Mouse (Mus musculus) myocyte (in vitro differentiated cells): Measurements from ENCODE around the gene Scrn3. TPM values are rescaled to one million over a fixed set of nuclear protein-coding genes. Genes with fewer than 3 reads are reported as not detected.

ENCODE experiments used
- H3K27me3 ChIP-seq: one replicate; pipeline ENCODE4 v1.6.1; 2011; ENCODE audit not compliant: control insufficient read depth, insufficient read depth, insufficient read length
- H3K36me3 ChIP-seq: one replicate; pipeline ENCODE4 v1.6.1; 2011; ENCODE audit not compliant: control insufficient read depth, insufficient read depth
- H3K4me2 ChIP-seq: one replicate; pipeline ENCODE4 v1.6.1; 2011; ENCODE audit warnings: low read depth, control low read depth
- H3K4me3 ChIP-seq: one replicate; pipeline ENCODE4 v1.5.1; 2011; ENCODE audit warnings: mild to moderate bottlenecking, control low read depth, moderate library complexity
- H3K79me2 ChIP-seq: one replicate; pipeline ENCODE4 v1.6.1; 2011; ENCODE audit not compliant: control insufficient read depth, insufficient read depth
- H3ac ChIP-seq: one replicate; pipeline ENCODE4 v1.6.1; 2011; ENCODE audit not compliant: control insufficient read depth, insufficient read length
- CEBPB ChIP-seq: IDR thresholded peaks from 2 replicates; pipeline ENCODE4 v1.6.1; 2011; ENCODE audit warnings: mild to moderate bottlenecking, moderate library complexity; ENCODE audit not compliant: poor library complexity, insufficient read depth, severe bottlenecking
- E2F4 ChIP-seq: IDR thresholded peaks from one replicate; pipeline ENCODE4 v1.6.1; 2011; ENCODE audit warnings: mild to moderate bottlenecking, control low read depth, moderate library complexity; ENCODE audit not compliant: insufficient read depth
- MAX ChIP-seq: IDR thresholded peaks from one replicate; pipeline ENCODE4 v1.6.1; 2011; ENCODE audit warnings: low read depth, mild to moderate bottlenecking, control low read depth
- MYOD1 ChIP-seq, 3 experiments: IDR thresholded peaks; one replicate each; pipeline ENCODE4 v1.6.1; 2011; ENCODE audit warnings: control low read depth in 2 of 3, low read depth in 2 of 3, mild to moderate bottlenecking in 2 of 3, moderate library complexity in 1 of 3; ENCODE audit not compliant: insufficient read length in 2 of 3, control insufficient read depth in 1 of 3
- MYOG ChIP-seq, 3 experiments: IDR thresholded peaks; one replicate each; pipeline ENCODE4 v1.6.1; 2011; ENCODE audit warnings: control low read depth in 2 of 3, low read depth in 2 of 3, mild to moderate bottlenecking in 2 of 3; ENCODE audit not compliant: insufficient read length in 2 of 3, control insufficient read depth in 1 of 3, insufficient read depth in 1 of 3
- POLR2A ChIP-seq: IDR thresholded peaks from one replicate; pipeline ENCODE4 v1.6.1; 2011; ENCODE audit warnings: low read depth, mild to moderate bottlenecking, control low read depth, moderate library complexity; ENCODE audit not compliant: insufficient read length
- POLR2AphosphoS2 ChIP-seq: IDR thresholded peaks from one replicate; pipeline ENCODE4 v1.6.1; 2011; ENCODE audit warnings: low read depth, control low read depth; ENCODE audit not compliant: insufficient read length
- REST ChIP-seq: IDR thresholded peaks from one replicate; pipeline ENCODE4 v1.6.1; 2011; ENCODE audit warnings: mild to moderate bottlenecking, control low read depth, moderate library complexity; ENCODE audit not compliant: insufficient read depth, insufficient read length
- SRF ChIP-seq: IDR thresholded peaks from one replicate; pipeline ENCODE4 v1.6.1; 2011; ENCODE audit warnings: low read depth; ENCODE audit not compliant: control insufficient read depth, insufficient read length
- TCF12 ChIP-seq: IDR thresholded peaks from one replicate; pipeline ENCODE4 v1.6.1; 2011; ENCODE audit warnings: mild to moderate bottlenecking, control low read depth; ENCODE audit not compliant: poor library complexity, insufficient read depth, severe bottlenecking
- TCF3 ChIP-seq: IDR thresholded peaks from one replicate; pipeline ENCODE4 v1.6.1; 2011; ENCODE audit warnings: low read depth, control low read depth; ENCODE audit not compliant: insufficient read length
- USF1 ChIP-seq: IDR thresholded peaks from one replicate; pipeline ENCODE4 v1.6.1; 2011; ENCODE audit warnings: low read depth, mild to moderate bottlenecking, control low read depth, moderate library complexity
- polyA plus RNA-seq: library from polyadenylated mRNA; unstranded; fragments of >200 nt; fragmentation: generic; extraction: Trizol; gene quantifications from one replicate; pipeline ENCODE4 v1.2.1, GENCODE M21; 2012; ENCODE audit warnings: missing spikeins

The Scrn3 gene
- polyA plus RNA-seq, 1 experiment = 10.7 TPM

GRCm38 (mm10) chr2:73345204-73345603, 32.8 kb downstream of the Scrn3 start:
- no peaks in the 10 kb centered on the region for H3K27me3 ChIP-seq
- no peak for TF ChIP-seq POLR2A
- no peak for TF ChIP-seq TCF12
- no peak for TF ChIP-seq CEBPB
- no peak for TF ChIP-seq USF1
- no peak for TF ChIP-seq MAX
- no peak for TF ChIP-seq REST
- no peak for TF ChIP-seq MYOD1 (IDR thresholded peaks at IDR 0.05; ENCODE audit: control insufficient read depth in 1 of 3, insufficient read length in 2 of 3, low read depth in 2 of 3)
- TF ChIP-seq TCF3 = no peak
- TF ChIP-seq SRF = no peak
- TF ChIP-seq MYOG (IDR thresholded peaks at IDR 0.05; ENCODE audit: control insufficient read depth in 1 of 3, insufficient read depth in 1 of 3, insufficient read length in 2 of 3, low read depth in 2 of 3) = no peak
- no peak for TF ChIP-seq POLR2AphosphoS2
- no peak for TF ChIP-seq E2F4

GRCm38 (mm10) chr2:73346345-73347086, 34.1 kb downstream of the Scrn3 start:
- H3K4me3 ChIP-seq = no peak overlapping the region
- H3ac ChIP-seq = no peak overlapping the region
- TF ChIP-seq MYOD1 (IDR thresholded peaks at IDR 0.05; ENCODE audit: control insufficient read depth in 1 of 3, insufficient read length in 2 of 3, low read depth in 2 of 3) (no peak), MAX (no peak), E2F4 (no peak), USF1 (no peak), POLR2A (no peak), SRF (no peak), POLR2AphosphoS2 (no peak), MYOG (IDR thresholded peaks at IDR 0.05; ENCODE audit: control insufficient read depth in 1 of 3, insufficient read depth in 1 of 3, insufficient read length in 2 of 3, low read depth in 2 of 3) (no peak), TCF3 (no peak), TCF12 (no peak), CEBPB (no peak), REST (no peak)
- H3K79me2 ChIP-seq = no peaks in the 10 kb centered on the region
- H3K27me3 ChIP-seq = no peaks in the 10 kb centered on the region
- no peak overlapping the region for H3K4me2 ChIP-seq
- H3K36me3 ChIP-seq = no peaks in the 10 kb centered on the region

More at GRCm38 (mm10) chr2:73345204-73345603, 32.8 kb downstream of the Scrn3 start:
- Histone ChIP-seq H3K4me2 (no peak overlapping the region), H3ac (no peak overlapping the region), H3K4me3 (no peak overlapping the region), H3K79me2 (no peaks in the 10 kb centered on the region), H3K36me3 (no peaks in the 10 kb centered on the region)

DNA sequence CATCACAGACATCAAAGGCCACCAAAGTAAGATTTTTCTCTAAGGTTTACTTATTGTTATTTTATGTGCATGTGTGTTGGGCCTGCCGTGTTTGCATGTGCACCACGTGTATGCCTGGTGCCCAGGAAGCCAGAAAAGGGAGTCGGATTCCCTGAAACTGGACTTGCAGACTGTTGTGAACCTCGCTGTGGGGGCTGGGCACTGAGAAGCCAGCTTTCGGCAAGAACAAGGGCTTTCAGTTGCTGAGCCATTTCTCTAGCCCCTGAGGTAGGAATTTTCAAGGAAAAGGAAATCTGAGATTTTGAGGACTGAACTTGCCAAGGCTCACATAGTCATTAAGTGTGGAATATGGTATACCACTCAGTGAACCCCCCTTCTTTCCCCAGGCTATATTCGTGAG, 34.7 kb downstream of the Scrn3 start:
- no peak overlapping the region for H3K4me3 ChIP-seq
- no peak overlapping the region for H3ac ChIP-seq
- no peaks in the 10 kb centered on the region for H3K27me3 ChIP-seq
- no peak overlapping the region for H3K4me2 ChIP-seq
- no peaks in the 10 kb centered on the region for H3K36me3 ChIP-seq
- no peaks in the 10 kb centered on the region for H3K79me2 ChIP-seq
- TF ChIP-seq TCF3 = no peak
- TF ChIP-seq CEBPB = no peak
- TF ChIP-seq E2F4 = no peak
- TF ChIP-seq REST = no peak
- TF ChIP-seq POLR2AphosphoS2 = no peak
- no peak for TF ChIP-seq POLR2A
- no peak for TF ChIP-seq MYOG (IDR thresholded peaks at IDR 0.05; ENCODE audit: control insufficient read depth in 1 of 3, insufficient read depth in 1 of 3, insufficient read length in 2 of 3, low read depth in 2 of 3)
- TF ChIP-seq SRF = no peak
- TF ChIP-seq MAX = no peak
- TF ChIP-seq MYOD1 (IDR thresholded peaks at IDR 0.05; ENCODE audit: control insufficient read depth in 1 of 3, insufficient read length in 2 of 3, low read depth in 2 of 3) = no peak
- no peak for TF ChIP-seq TCF12
- no peak for TF ChIP-seq USF1

- no peak overlapping the region for H3K4me2 ChIP-seq
- H3K4me3 ChIP-seq = no peak overlapping the region
- no peaks in the 10 kb centered on the region for H3K79me2 ChIP-seq
- no peaks in the 10 kb centered on the region for H3K36me3 ChIP-seq
- H3K27me3 ChIP-seq = no peaks in the 10 kb centered on the region
- no peak for TF ChIP-seq USF1
- no peak for TF ChIP-seq MYOD1 (IDR thresholded peaks at IDR 0.05; ENCODE audit: control insufficient read depth in 1 of 3, insufficient read length in 2 of 3, low read depth in 2 of 3)
- no peak for TF ChIP-seq TCF3
- no peak for TF ChIP-seq E2F4
- TF ChIP-seq TCF12 = no peak
- no peak for TF ChIP-seq POLR2AphosphoS2
- no peak for TF ChIP-seq MYOG (IDR thresholded peaks at IDR 0.05; ENCODE audit: control insufficient read depth in 1 of 3, insufficient read depth in 1 of 3, insufficient read length in 2 of 3, low read depth in 2 of 3)
- no peak for TF ChIP-seq MAX
- TF ChIP-seq CEBPB = no peak
- no peak for TF ChIP-seq REST
- H3ac ChIP-seq = no peak overlapping the region
Measured at GRCm38 (mm10) chr2:73347766-73348165, 35.4 kb downstream of the Scrn3 start.
